Mouse (Mus musculus) heart, embryonic 15.5 days (tissue): ENCODE results near the gene Vmp1. TPM values are rescaled to one million over a fixed set of nuclear protein-coding genes. Genes with fewer than 3 reads are reported as not detected.

Experiments
- ATAC-seq: fragments of 200-750 bp; cut with Nextera tagmentation; replicated peaks from 2 replicates; pipeline ENCODE4 v1.8.0; 2017; ENCODE audit warnings: low read depth, moderate TSS enrichment; ENCODE audit not compliant: insufficient number of reproducible peaks, insufficient read depth, low FRiP score
- H3K27ac ChIP-seq: fragments of 300-500 bp; sonication (generic); 2 replicates; pipeline ENCODE4 v1.5.1; 2015; ENCODE audit warnings: mild to moderate bottlenecking, inconsistent platforms
- H3K27me3 ChIP-seq: fragments of 300-500 bp; sonication (generic); 2 replicates; pipeline ENCODE4 v1.6.1; 2015; ENCODE audit warnings: inconsistent platforms
- H3K36me3 ChIP-seq: fragments of 300-500 bp; sonication (generic); 2 replicates; pipeline ENCODE4 v1.6.1; 2015; ENCODE audit warnings: mild to moderate bottlenecking, inconsistent platforms
- H3K4me1 ChIP-seq: fragments of 300-500 bp; sonication (generic); replicated peaks from 2 replicates; pipeline ENCODE4 v1.6.1; 2015; ENCODE audit warnings: inconsistent platforms
- H3K4me2 ChIP-seq: fragments of 300-500 bp; sonication (generic); 2 replicates; pipeline ENCODE4 v1.6.1; 2015; ENCODE audit warnings: inconsistent platforms, mild to moderate bottlenecking, moderate library complexity
- H3K4me3 ChIP-seq: fragments of 300-500 bp; sonication (generic); 2 replicates; pipeline ENCODE4 v1.5.1; 2015; ENCODE audit warnings: mild to moderate bottlenecking, inconsistent platforms
- H3K9ac ChIP-seq: fragments of 300-500 bp; sonication (generic); 2 replicates; pipeline ENCODE4 v1.6.1; 2015; ENCODE audit warnings: mild to moderate bottlenecking, inconsistent platforms
- H3K9me3 ChIP-seq: fragments of 300-500 bp; sonication (generic); replicated peaks from 2 replicates; pipeline ENCODE4 v1.6.1; 2016; ENCODE audit warnings: inconsistent platforms
- WGBS: fragments of 180-500 bp; shearing (Covaris S2); methylation state at CpG from one replicate; pipeline ENCODE4 v1.1.7; 2015; ENCODE audit warnings: mixed read lengths; 5-methylcytosine and 5-hydroxymethylcytosine counted together
- polyA plus RNA-seq: library from polyadenylated mRNA; unstranded; fragments of >200 nt; fragmentation: Nextera tagmentation; extraction: Ambion mirVana; gene quantifications from 2 replicates; pipeline ENCODE4 v1.2.1, GENCODE M21; 2015

Gene Vmp1
- polyA plus RNA-seq, 1 experiment from 2014 or later, result 74.3 TPM

DNA sequence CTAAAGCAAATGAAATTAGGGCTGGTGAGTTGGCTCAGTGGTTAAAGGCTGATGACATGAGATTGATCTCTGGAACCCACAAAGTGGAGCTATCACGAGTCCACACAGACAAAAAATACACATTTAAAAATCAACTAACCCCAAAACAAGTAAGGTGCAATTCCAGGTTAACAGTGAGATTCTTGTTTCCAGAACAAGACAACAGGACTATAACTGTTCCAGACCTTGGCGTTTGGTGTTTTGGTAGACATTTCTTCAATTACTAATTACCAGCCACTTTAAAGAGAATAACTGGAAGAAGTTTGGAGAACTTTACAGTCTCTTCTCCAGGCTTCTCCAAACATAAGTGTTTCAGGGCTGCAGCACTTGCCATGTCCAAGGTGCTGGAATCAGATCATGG is 8.9 kb upstream of the Vmp1 start:
- Histone ChIP-seq H3K27me3 (no peaks in the 10 kb centered on the region), H3K4me2 (no peak overlapping the region), H3K36me3 (peaks cover 77% of the 10 kb centered on the region), H3K4me3 (no peak overlapping the region), H3K27ac (no peak overlapping the region), H3K9ac (no peak overlapping the region), H3K4me1 (no peaks in the 10 kb centered on the region), H3K9me3 (no peaks in the 10 kb centered on the region)
- ATAC-seq, result no peak
- WGBS, result 91% methylated on average over 2 of the region's 2 CpGs

DNA sequence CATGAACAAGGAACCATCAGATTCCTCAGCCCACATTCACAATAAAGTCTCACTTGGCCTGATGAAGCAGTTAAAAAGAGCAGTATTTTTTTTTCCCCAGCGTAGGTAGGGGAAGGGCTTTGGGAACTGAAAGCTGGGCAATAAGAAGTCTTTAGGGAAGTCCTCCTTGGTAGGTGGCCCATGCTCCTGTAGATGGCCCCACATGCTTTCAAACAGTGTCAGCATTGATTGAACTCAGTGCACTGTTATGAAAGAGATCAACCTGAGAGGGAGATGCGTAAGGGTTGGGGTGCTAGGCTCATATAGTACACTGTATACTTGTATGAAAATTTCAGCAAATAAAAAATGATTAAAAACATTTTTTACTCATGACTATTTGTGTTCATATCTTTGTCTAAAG is 8.3 kb upstream of the Vmp1 start:
- Histone ChIP-seq H3K9ac (no peak overlapping the region), H3K9me3 (no peaks in the 10 kb centered on the region), H3K4me2 (no peak overlapping the region), H3K27ac (no peak overlapping the region), H3K4me3 (no peak overlapping the region), H3K27me3 (no peaks in the 10 kb centered on the region), H3K36me3 (peaks cover 71% of the 10 kb centered on the region), H3K4me1 (peaks cover 2% of the 10 kb centered on the region; the same call in 1 of the 2 replicates)
- 87% methylated on average over 2 of the region's 2 CpGs for WGBS
- ATAC-seq, result no peak

DNA sequence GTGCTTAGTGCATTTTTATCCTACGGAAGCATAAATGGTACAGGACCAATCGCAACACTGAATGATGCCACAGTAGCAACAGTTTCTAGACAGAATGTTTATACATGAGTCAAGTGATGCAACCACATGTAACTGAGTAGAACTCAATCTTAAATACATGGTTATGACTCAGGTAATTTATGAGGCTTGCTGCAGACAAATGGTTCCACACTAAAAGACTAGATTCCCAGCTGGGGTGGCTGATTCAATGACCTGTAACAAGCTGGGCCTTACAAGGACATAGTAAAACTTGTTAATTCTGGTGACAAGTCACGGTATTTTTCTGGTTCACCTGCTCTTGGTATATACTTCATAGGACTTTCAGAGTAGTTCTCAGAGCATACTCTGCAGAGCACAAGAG is 7.8 kb upstream of the Vmp1 start:
- WGBS, result 90% methylated on average over 3 of the region's 3 CpGs
- H3K36me3 ChIP-seq, result peaks cover 67% of the 10 kb centered on the region
- ATAC-seq, result no peak

DNA sequence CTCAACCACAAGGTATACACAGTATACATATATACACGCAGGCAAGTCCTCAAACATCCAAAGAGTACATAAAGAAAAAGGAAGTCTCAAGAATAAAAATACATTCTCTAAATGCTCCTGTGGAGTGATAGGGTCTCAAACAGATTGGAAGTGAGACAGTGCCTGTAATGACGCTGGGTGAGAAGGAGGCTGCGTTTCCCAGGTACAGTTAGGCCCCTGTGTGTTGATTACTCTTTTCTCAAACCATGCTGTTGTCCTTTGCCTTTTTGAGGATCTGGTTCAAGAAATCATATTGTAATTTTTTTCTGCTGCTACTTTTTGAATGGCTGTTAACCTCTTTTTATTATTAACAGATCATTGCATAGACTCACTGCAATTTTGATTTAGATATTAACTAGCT is 6.7 kb upstream of the Vmp1 start:
- Histone ChIP-seq H3K4me3 (no peak overlapping the region), H3K27ac (no peak overlapping the region), H3K27me3 (no peaks in the 10 kb centered on the region), H3K9ac (no peak overlapping the region), H3K4me1 (peaks cover 3% of the 10 kb centered on the region), H3K9me3 (no peaks in the 10 kb centered on the region), H3K36me3 (peaks cover 59% of the 10 kb centered on the region), H3K4me2 (no peak overlapping the region)
- 92% methylated on average over 3 of the region's 3 CpGs for WGBS
- no peak for ATAC-seq

More for the DNA sequence above, 7.8 kb upstream of the Vmp1 start:
- peaks cover 2% of the 10 kb centered on the region; the same call in 1 of the 2 replicates for H3K4me1 ChIP-seq
- H3K9ac ChIP-seq, result no peak overlapping the region
- no peaks in the 10 kb centered on the region for H3K9me3 ChIP-seq
- H3K4me3 ChIP-seq, result no peak overlapping the region
- no peaks in the 10 kb centered on the region for H3K27me3 ChIP-seq
- H3K4me2 ChIP-seq, result no peak overlapping the region
- no peak overlapping the region for H3K27ac ChIP-seq

DNA sequence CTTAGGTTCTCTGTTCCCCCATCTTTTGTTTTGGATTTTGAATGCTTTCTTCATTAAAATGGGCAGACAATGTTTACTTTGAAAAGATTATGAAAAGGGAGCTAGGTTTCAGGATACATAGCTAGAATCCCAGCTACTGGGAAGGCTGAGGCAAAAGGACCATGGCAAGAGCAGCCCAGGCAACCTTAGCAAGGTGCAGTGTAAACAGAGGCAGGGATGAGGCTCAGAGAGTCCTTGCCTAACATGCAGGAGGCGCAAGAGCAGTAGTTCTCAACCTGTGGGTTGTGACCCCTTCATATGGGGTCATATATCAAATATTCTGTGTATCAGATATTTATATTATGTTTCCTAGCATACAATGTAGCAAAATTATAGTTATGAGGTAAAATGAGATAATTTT is 1.7 kb upstream of the Vmp1 start:
- H3K4me3 ChIP-seq, result 0 out of 2 replicates have a peak overlapping the region, but pooled peaks have one; percentile 67

DNA sequence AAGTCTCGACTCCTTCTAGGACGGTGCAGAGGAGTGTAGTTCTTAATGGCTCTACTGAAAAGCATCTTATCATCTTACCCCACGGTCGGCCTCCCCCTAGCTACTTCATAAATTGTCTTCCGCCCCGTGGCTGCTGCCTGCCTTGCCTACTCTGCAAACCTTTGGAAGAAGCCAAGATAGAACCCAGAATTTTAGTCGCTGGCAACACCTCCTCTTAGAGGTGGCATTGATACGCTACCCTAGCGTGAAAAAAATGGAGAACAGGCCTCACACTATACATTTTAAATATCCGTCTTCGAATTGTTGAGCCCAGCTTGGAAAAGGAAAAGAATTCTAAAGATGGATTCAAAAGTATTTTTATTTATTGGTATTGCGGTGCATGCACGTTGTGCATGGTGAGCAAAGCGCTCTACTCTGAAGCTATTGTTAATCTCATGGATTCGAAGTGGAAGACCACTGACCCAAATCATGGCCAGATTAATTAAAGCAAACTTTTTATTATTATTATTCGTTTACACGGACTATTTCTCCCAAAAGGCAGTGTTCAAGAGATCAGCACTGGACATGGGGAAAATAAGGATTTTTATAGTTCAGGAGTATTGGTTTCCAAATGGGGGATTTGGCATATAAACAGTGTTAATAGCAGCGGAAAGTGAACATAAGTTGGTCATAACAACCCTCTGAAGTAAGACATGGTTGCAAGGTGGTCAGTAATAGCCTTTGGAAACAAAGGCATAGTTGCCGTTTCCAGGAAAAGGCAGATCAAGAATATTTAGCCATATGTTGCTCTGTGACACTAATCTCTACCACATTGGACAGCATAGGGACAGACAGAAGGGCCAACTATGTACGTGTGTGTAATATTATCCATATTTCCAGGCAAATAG is 733 bp upstream of the Vmp1 start:
- Histone ChIP-seq H3K9ac (peak overlapping the region; percentile 80), H3K36me3 (peaks cover 9% of the 10 kb centered on the region), H3K4me3 (peak overlapping the region; percentile 67), H3K4me2 (peak overlapping the region; percentile 76), H3K27ac (peak overlapping the region; percentile 91), H3K9me3 (no peaks in the 10 kb centered on the region), H3K4me1 (peaks cover 24% of the 10 kb centered on the region), H3K27me3 (no peaks in the 10 kb centered on the region)
- 7% methylated on average over 20 of the region's 20 CpGs for WGBS
- no peak for ATAC-seq

More for the DNA sequence above, 1.7 kb upstream of the Vmp1 start:
- peak overlapping the region; percentile 76 for H3K4me2 ChIP-seq
- no peaks in the 10 kb centered on the region for H3K9me3 ChIP-seq
- no peak for ATAC-seq
- no peaks in the 10 kb centered on the region for H3K27me3 ChIP-seq
- 97% methylated on average over 1 of the region's 1 CpGs for WGBS
- no peak overlapping the region for H3K9ac ChIP-seq
- no peak overlapping the region for H3K27ac ChIP-seq
- peaks cover 24% of the 10 kb centered on the region for H3K4me1 ChIP-seq
- peaks cover 19% of the 10 kb centered on the region for H3K36me3 ChIP-seq

DNA sequence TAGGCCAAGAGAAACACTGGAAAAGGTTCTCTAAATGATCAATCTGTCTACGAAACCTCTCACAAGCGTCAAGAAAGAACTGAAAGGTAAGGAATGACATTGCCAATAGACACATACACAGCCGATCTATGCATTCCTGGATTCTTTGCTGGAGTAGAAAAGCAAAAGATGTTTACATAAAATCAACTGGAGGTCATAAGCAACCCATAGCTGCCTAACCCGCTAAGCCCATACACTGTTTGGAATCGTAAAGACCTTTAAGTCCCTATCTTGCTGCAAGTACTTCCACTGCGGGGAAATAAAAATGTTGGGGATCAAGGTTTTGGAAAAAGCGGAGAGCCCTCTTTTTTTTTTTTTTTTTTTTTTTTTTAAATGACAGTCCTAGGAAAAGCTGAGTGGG is 775 bp downstream of the Vmp1 start:
- H3K27me3 ChIP-seq, result no peaks in the 10 kb centered on the region
- WGBS, result 30% methylated on average over 7 of the region's 7 CpGs
- peak overlapping the region; percentile 67 for H3K4me3 ChIP-seq
- H3K9me3 ChIP-seq, result no peaks in the 10 kb centered on the region
- H3K36me3 ChIP-seq, result no peaks in the 10 kb centered on the region; the same call in 1 of the 2 replicates
- peak overlapping the region; percentile 76 for H3K4me2 ChIP-seq
- H3K4me1 ChIP-seq, result peaks cover 24% of the 10 kb centered on the region
- H3K9ac ChIP-seq, result peak overlapping the region; percentile 80
- H3K27ac ChIP-seq, result peak overlapping the region; percentile 91; the same call in 1 of the 2 replicates
- ATAC-seq, result no peak

DNA sequence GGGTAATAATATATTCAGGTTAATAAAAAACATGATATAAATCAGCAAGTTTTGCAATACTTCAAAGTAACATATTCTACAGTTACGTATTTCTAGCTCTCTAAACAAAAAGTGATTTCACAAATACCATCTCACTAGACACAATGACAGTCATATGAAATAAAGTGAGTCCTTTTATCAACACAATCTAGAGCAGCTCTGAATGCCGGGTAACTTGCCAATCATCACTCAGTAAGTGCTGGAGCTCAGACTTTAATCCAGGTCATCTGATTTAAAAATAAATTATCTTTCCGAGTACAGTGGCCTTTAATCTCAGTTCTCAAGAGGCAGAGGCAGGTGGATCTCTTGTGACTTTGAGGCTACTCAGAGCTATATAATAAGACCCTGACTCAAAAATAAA is 2.2 kb downstream of the Vmp1 start:
- Histone ChIP-seq H3K4me2 (no peak overlapping the region), H3K4me3 (no peak overlapping the region), H3K27me3 (no peaks in the 10 kb centered on the region), H3K9ac (no peak overlapping the region), H3K36me3 (no peaks in the 10 kb centered on the region), H3K9me3 (no peaks in the 10 kb centered on the region), H3K4me1 (peaks cover 22% of the 10 kb centered on the region), H3K27ac (no peak overlapping the region)
- no peak for ATAC-seq
- WGBS, result 63% methylated on average over 3 of the region's 3 CpGs

DNA sequence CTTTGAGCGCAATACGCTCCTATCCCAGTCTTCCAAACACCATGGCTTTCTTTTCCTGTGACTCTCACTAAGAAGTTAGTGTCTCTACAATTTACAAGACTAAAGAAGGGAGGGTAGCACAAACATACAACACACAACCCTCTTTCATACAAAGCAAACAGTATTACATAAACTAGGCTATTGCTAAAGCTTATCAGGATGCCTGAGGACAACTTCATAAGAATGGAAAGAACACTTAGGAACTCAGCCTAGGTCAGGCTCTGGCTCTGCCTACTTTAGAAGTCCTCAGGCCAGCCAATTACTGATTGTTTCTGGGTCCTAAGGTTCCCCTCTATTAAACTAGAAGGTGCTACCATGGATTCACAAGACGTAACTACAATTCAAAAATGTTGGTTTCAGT is 2.9 kb downstream of the Vmp1 start:
- Histone ChIP-seq H3K9ac (0 out of 2 replicates have a peak overlapping the region, but pooled peaks have one; percentile 7), H3K36me3 (no peaks in the 10 kb centered on the region), H3K4me3 (no peak overlapping the region), H3K27ac (no peak overlapping the region), H3K9me3 (no peaks in the 10 kb centered on the region), H3K4me2 (no peak overlapping the region), H3K4me1 (peaks cover 22% of the 10 kb centered on the region), H3K27me3 (no peaks in the 10 kb centered on the region)
- no peak for ATAC-seq
- 94% methylated on average over 3 of the region's 3 CpGs for WGBS

DNA sequence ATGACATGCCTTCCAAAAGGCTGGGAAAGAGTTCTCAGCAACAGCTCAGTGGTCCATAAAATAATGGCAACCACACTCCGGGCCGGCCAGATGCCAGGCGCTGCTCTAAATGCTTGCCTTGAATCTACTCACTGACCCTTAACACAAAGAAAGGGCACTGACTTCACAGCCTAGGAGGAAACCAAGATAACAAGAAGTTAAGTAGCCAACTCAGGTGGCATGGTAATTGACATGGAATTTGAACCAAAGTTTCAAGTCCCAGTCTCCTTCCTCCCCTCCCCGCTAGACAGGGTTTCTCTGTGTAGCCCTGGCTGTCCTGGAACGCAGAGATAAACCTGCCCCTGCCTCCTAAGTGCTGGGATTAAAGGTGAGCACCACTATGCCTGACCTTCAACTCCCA is 4.7 kb downstream of the Vmp1 start:
- no peak overlapping the region for H3K4me3 ChIP-seq
- no peak overlapping the region for H3K27ac ChIP-seq
- WGBS, result 73% methylated on average over 5 of the region's 5 CpGs
- no peak for ATAC-seq
- no peaks in the 10 kb centered on the region for H3K36me3 ChIP-seq
- no peak overlapping the region for H3K9ac ChIP-seq
- H3K27me3 ChIP-seq, result no peaks in the 10 kb centered on the region
- no peak overlapping the region for H3K4me2 ChIP-seq
- H3K9me3 ChIP-seq, result no peaks in the 10 kb centered on the region
- peaks cover 11% of the 10 kb centered on the region for H3K4me1 ChIP-seq

DNA sequence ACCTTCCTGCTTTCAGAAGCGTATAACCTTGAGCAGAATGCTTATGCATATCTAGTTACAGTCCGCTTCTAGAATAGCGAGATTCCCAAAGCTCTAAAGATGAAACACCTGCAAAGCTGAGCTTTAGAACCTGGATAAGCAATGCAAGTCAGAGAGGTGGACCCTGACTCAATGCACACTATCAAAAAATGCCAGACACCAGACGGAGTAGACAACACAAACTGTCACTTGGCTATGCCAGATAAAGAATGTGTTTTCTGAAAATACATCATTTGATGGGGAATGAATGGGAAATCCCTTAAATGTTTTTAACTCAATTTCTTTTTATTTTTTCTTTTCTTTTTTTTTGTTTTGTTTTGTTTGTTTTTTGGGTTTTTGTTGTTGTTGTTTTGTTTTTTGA is 8.1 kb downstream of the Vmp1 start:
- 87% methylated on average over 4 of the region's 4 CpGs for WGBS
- Histone ChIP-seq H3K27ac (no peak overlapping the region), H3K36me3 (no peaks in the 10 kb centered on the region), H3K9ac (no peak overlapping the region), H3K4me3 (no peak overlapping the region), H3K4me1 (peaks cover 8% of the 10 kb centered on the region; the same call in 1 of the 2 replicates), H3K4me2 (no peak overlapping the region), H3K27me3 (no peaks in the 10 kb centered on the region), H3K9me3 (no peaks in the 10 kb centered on the region)
- ATAC-seq, result no peak

DNA sequence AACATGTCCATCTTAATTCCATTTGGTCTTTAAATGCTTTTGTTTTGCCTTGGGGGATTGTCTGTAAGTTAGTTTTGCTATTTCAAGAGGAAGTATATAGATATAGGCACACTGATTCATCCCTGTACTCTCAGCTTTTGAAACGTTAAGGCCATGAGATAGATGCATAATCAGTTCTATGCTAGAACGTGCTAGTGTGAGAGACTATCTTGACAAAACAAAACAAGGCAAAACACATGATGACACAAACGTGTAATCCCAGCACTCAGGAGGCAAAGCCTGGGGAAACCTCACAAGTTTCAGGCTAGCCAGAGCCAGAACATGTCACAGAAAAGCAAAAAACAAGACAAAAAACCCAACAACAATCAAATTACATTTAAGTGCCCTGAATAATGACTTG is 10.9 kb downstream of the Vmp1 start:
- H3K9me3 ChIP-seq, result no peaks in the 10 kb centered on the region

More for the DNA sequence above, 10.9 kb downstream of the Vmp1 start:
- H3K4me3 ChIP-seq, result no peak overlapping the region
- H3K9ac ChIP-seq, result no peak overlapping the region
- H3K4me1 ChIP-seq, result peaks cover 8% of the 10 kb centered on the region; the same call in 1 of the 2 replicates
- no peaks in the 10 kb centered on the region for H3K27me3 ChIP-seq
- no peak for ATAC-seq
- H3K36me3 ChIP-seq, result no peaks in the 10 kb centered on the region
- H3K27ac ChIP-seq, result no peak overlapping the region
- H3K4me2 ChIP-seq, result no peak overlapping the region
- WGBS, result 69% methylated on average over 3 of the region's 3 CpGs
